Comparison of ENCODE assay signal across 17 mouse cellular contexts in genomic region chr2:125356486-125356885, GRCm38 (mm10).
DNase-seq lines count a peak whose midpoint lies in the region; ATAC-seq and TF ChIP-seq lines count a peak whose summit lies in the region.
"Had no signal": no experiment of that assay in that cellular context is flagged by ENCODE, and none has a peak within 500 bp of the region (broad histone marks: within the 10 kb centered on the region; RNA-seq: fewer than 3 reads in every experiment).

No protein-coding gene starts in this region.

- no peak overlapping the region for H3K4me3 ChIP-seq in heart, embryonic 14.5 days (ENCODE audit: control insufficient read depth in 1 of 2, insufficient read depth in 1 of 2, low read depth in 1 of 2, low read length in 2 of 2)
- no peak overlapping the region for H3K4me3 ChIP-seq in lung, postnatal 0 days (ENCODE audit: low read depth, low read length)
- no peak overlapping the region for H3K4me3 ChIP-seq in intestine, embryonic 15.5 days (replicated peaks)
- H3K4me3 ChIP-seq in stomach, postnatal 0 days (ENCODE audit: low read depth, low read length), result no peak overlapping the region
- no peak overlapping the region for H3K4me3 ChIP-seq in midbrain, embryonic 13.5 days (replicated peaks)
- no peak overlapping the region for H3K4me3 ChIP-seq in hindbrain, embryonic 11.5 days (ENCODE audit: low read depth, low read length)
- H3K4me3 ChIP-seq: forebrain, embryonic 12.5 days; neural tube, embryonic 15.5 days had no signal

- no peak for DNase-seq in heart, postnatal 14 days
- no peak for DNase-seq in lung, postnatal 0 days (ENCODE audit: low spot score)
- DNase-seq in lung, postnatal 25 days (ENCODE audit: low spot score), result no peak
- no peak for DNase-seq in stomach, postnatal 0 days (ENCODE audit: low spot score)
- DNase-seq in hindbrain, embryonic 11.5 days (ENCODE audit: low spot score), result no peak
- DNase-seq: cerebellum, adult 9-10 months; kidney, postnatal 36 days; layer of hippocampus, postnatal 36 days; left cerebral cortex, postnatal 4 days; right cerebral cortex, adult 18-20 months had no signal

- no peaks in the 10 kb centered on the region for H3K27me3 ChIP-seq in heart, embryonic 14.5 days (ENCODE audit: control insufficient read depth, insufficient read depth, low read length)
- no peaks in the 10 kb centered on the region for H3K27me3 ChIP-seq in lung, postnatal 0 days (replicated peaks; ENCODE audit: insufficient read depth, low read length)
- H3K27me3 ChIP-seq in intestine, embryonic 15.5 days (replicated peaks), result no peaks in the 10 kb centered on the region
- H3K27me3 ChIP-seq in stomach, postnatal 0 days (ENCODE audit: control insufficient read depth, insufficient read depth, low read length), result no peaks in the 10 kb centered on the region
- H3K27me3 ChIP-seq in midbrain, embryonic 13.5 days, result no peaks in the 10 kb centered on the region
- no peaks in the 10 kb centered on the region for H3K27me3 ChIP-seq in hindbrain, embryonic 11.5 days (ENCODE audit: control insufficient read depth, insufficient read depth, low read length)
- H3K27me3 ChIP-seq: forebrain, embryonic 12.5 days; neural tube, embryonic 15.5 days had no signal

- H3K9me3 ChIP-seq in heart, embryonic 14.5 days (ENCODE audit: control insufficient read depth, low read length), result no peaks in the 10 kb centered on the region
- no peaks in the 10 kb centered on the region for H3K9me3 ChIP-seq in lung, postnatal 0 days (ENCODE audit: low read length)
- no peaks in the 10 kb centered on the region for H3K9me3 ChIP-seq in intestine, embryonic 15.5 days
- H3K9me3 ChIP-seq in stomach, postnatal 0 days (ENCODE audit: control insufficient read depth, low read length), result no peaks in the 10 kb centered on the region
- no peaks in the 10 kb centered on the region for H3K9me3 ChIP-seq in midbrain, embryonic 13.5 days
- no peaks in the 10 kb centered on the region for H3K9me3 ChIP-seq in hindbrain, embryonic 11.5 days (ENCODE audit: control insufficient read depth, low read length)
- H3K9me3 ChIP-seq: forebrain, embryonic 12.5 days; neural tube, embryonic 15.5 days had no signal

- no peak for TF ChIP-seq EP300 in lung, postnatal 0 days (IDR thresholded peaks at IDR 0.05)
- no peak for TF ChIP-seq EP300 in stomach, postnatal 0 days (optimal IDR thresholded peaks at IDR 0.05)

- TF ChIP-seq CTCF in lung, postnatal 0 days (IDR thresholded peaks at IDR 0.05), result no peak
- TF ChIP-seq CTCF in stomach, postnatal 0 days (IDR thresholded peaks at IDR 0.05; ENCODE audit: low read depth), result no peak

- intact Hi-C loops in heart, postnatal 14 days (cut with DNase I), result no loop called here

- 52% methylated on average over 3 of the region's 3 CpGs for WGBS in heart, embryonic 14.5 days
- WGBS in lung, postnatal 0 days, result 31% methylated on average over 3 of the region's 3 CpGs
- 31% methylated on average over 3 of the region's 3 CpGs for WGBS in intestine, embryonic 15.5 days
- WGBS in stomach, postnatal 0 days, result 39% methylated on average over 3 of the region's 3 CpGs
- 91% methylated on average over 3 of the region's 3 CpGs for WGBS in midbrain, embryonic 13.5 days
- WGBS in hindbrain, embryonic 11.5 days, result 87% methylated on average over 3 of the region's 3 CpGs

- no peak overlapping the region for H3K9ac ChIP-seq in heart, embryonic 14.5 days (ENCODE audit: low read length)
- no peak overlapping the region for H3K9ac ChIP-seq in lung, postnatal 0 days (replicated peaks; ENCODE audit: low read depth)
- no peak overlapping the region for H3K9ac ChIP-seq in intestine, embryonic 15.5 days
- H3K9ac ChIP-seq in stomach, postnatal 0 days (ENCODE audit: low read length), result no peak overlapping the region
- H3K9ac ChIP-seq in midbrain, embryonic 13.5 days (replicated peaks), result no peak overlapping the region
- no peak overlapping the region for H3K9ac ChIP-seq in hindbrain, embryonic 11.5 days (ENCODE audit: low read depth, low read length)
- H3K9ac ChIP-seq: forebrain, embryonic 12.5 days; liver, embryonic 14.5 days; neural tube, embryonic 15.5 days had no signal

- peak overlapping the region in 1 of 2 experiments; percentile 46; a peak in 3 of 4 replicates for H3K27ac ChIP-seq in heart, embryonic 14.5 days (replicated peaks in 1 of 2; ENCODE audit: control insufficient read depth in 1 of 2, insufficient read depth in 1 of 2, low read depth in 2 of 2, low read length in 2 of 2)
- H3K27ac ChIP-seq in lung, postnatal 0 days (ENCODE audit: low read length), result peak overlapping the region; percentile 80
- H3K27ac ChIP-seq in intestine, embryonic 15.5 days, result peak overlapping the region; percentile 66; the same call in 1 of the 2 replicates
- H3K27ac ChIP-seq in stomach, postnatal 0 days (replicated peaks), result no peak overlapping the region; the same call in 1 of the 2 replicates
- H3K27ac ChIP-seq in midbrain, embryonic 13.5 days, result no peak overlapping the region
- H3K27ac ChIP-seq in hindbrain, embryonic 11.5 days (ENCODE audit: low read depth, low read length), result no peak overlapping the region
- H3K27ac ChIP-seq: forebrain, embryonic 12.5 days; liver, embryonic 14.5 days; neural tube, embryonic 15.5 days had no signal

- H3K36me3 ChIP-seq in heart, embryonic 14.5 days (ENCODE audit: control insufficient read depth, insufficient read depth, low read length), result peaks cover 34% of the 10 kb centered on the region
- peaks cover 6% of the 10 kb centered on the region; the same call in 1 of the 2 replicates for H3K36me3 ChIP-seq in lung, postnatal 0 days (ENCODE audit: insufficient read depth, low read length)
- H3K36me3 ChIP-seq in intestine, embryonic 15.5 days, result 0 out of 2 replicates have a peak, but pooled peaks cover 7% of the 10 kb centered on the region
- no peaks in the 10 kb centered on the region; the same call in 1 of the 2 replicates for H3K36me3 ChIP-seq in stomach, postnatal 0 days (ENCODE audit: control insufficient read depth, insufficient read depth, low read length)
- peaks cover 13% of the 10 kb centered on the region for H3K36me3 ChIP-seq in midbrain, embryonic 13.5 days
- no peaks in the 10 kb centered on the region for H3K36me3 ChIP-seq in hindbrain, embryonic 11.5 days (ENCODE audit: control insufficient read depth, insufficient read depth, low read length)

- no peak overlapping the region for H3K4me2 ChIP-seq in heart, embryonic 14.5 days (ENCODE audit: low read length)
- H3K4me2 ChIP-seq in lung, postnatal 0 days (replicated peaks; ENCODE audit: low read depth, low read length), result no peak overlapping the region
- H3K4me2 ChIP-seq in intestine, embryonic 15.5 days (replicated peaks), result no peak overlapping the region
- H3K4me2 ChIP-seq in stomach, postnatal 0 days (replicated peaks; ENCODE audit: low read depth), result no peak overlapping the region
- no peak overlapping the region for H3K4me2 ChIP-seq in midbrain, embryonic 13.5 days (replicated peaks)
- H3K4me2 ChIP-seq in hindbrain, embryonic 11.5 days (replicated peaks; ENCODE audit: low read depth, low read length), result no peak overlapping the region
- H3K4me2 ChIP-seq: forebrain, embryonic 12.5 days; neural tube, embryonic 15.5 days had no signal

- H3K4me1 ChIP-seq in heart, embryonic 14.5 days (ENCODE audit: control insufficient read depth in 2 of 2, insufficient read depth in 2 of 2, low read length in 2 of 2), result peaks cover 9 to 12% of the 10 kb centered on the region in 2 experiments
- peaks cover 3% of the 10 kb centered on the region; the same call in 1 of the 2 replicates for H3K4me1 ChIP-seq in lung, postnatal 0 days (ENCODE audit: insufficient read depth, low read depth, low read length)
- no peaks in the 10 kb centered on the region for H3K4me1 ChIP-seq in intestine, embryonic 15.5 days (replicated peaks)
- no peaks in the 10 kb centered on the region for H3K4me1 ChIP-seq in stomach, postnatal 0 days (replicated peaks; ENCODE audit: control insufficient read depth, insufficient read depth)
- no peaks in the 10 kb centered on the region for H3K4me1 ChIP-seq in midbrain, embryonic 13.5 days (replicated peaks)
- no peaks in the 10 kb centered on the region for H3K4me1 ChIP-seq in hindbrain, embryonic 11.5 days (replicated peaks; ENCODE audit: control insufficient read depth, insufficient read depth, low read length)
- H3K4me1 ChIP-seq: forebrain, embryonic 12.5 days had no signal

- ATAC-seq in heart, embryonic 14.5 days (ENCODE audit: insufficient number of reproducible peaks, insufficient read depth, low FRiP score, low read depth), result peak; percentile 17; the same call in 1 of the 2 replicates
- peak; percentile 11; the same call in 1 of the 2 replicates for ATAC-seq in lung, postnatal 0 days
- ATAC-seq in intestine, embryonic 15.5 days, result no peak
- ATAC-seq in stomach, postnatal 0 days (ENCODE audit: low FRiP score, low TSS enrichment), result 0 out of 2 replicates have a peak, but pooled peaks have one; percentile 4
- ATAC-seq in midbrain, embryonic 13.5 days, result no peak
- ATAC-seq in hindbrain, embryonic 11.5 days (ENCODE audit: low FRiP score), result no peak
- ATAC-seq: inflammation-experienced regulatory T-cells, adult 6 months had no signal

Comparison
In these comparisons a context has a peak if more than half of its experiments do, and no peak if none do; other contexts are left out.
1. ATAC-seq: peak in heart, embryonic 14.5 days (single experiment), lung, postnatal 0 days (single experiment) and stomach, postnatal 0 days (single experiment); none in intestine, embryonic 15.5 days (single experiment), midbrain, embryonic 13.5 days (single experiment) and hindbrain, embryonic 11.5 days (single experiment).
2. H3K27ac ChIP-seq: peak in lung, postnatal 0 days (single experiment) and intestine, embryonic 15.5 days (single experiment); none in stomach, postnatal 0 days (single experiment), midbrain, embryonic 13.5 days (single experiment) and hindbrain, embryonic 11.5 days (single experiment).